Mouse (Mus musculus) megakaryocyte, embryonic 14.5 days (primary cell): ENCODE data around the gene Mss51. TPM values are rescaled to one million over a fixed set of nuclear protein-coding genes. Genes with fewer than 3 reads are reported as not detected.

Experiments used
- H3K27me3 ChIP-seq: replicated peaks from 2 replicates; pipeline ENCODE3; 2012; ENCODE audit warnings: inconsistent platforms
- H3K36me3 ChIP-seq: replicated peaks from 2 replicates; pipeline ENCODE3; 2012; ENCODE audit warnings: low read length, inconsistent platforms, mixed read lengths
- H3K4me1 ChIP-seq: 2 replicates; pipeline ENCODE4 v1.6.1; 2012; ENCODE audit warnings: inconsistent platforms
- H3K4me3 ChIP-seq: replicated peaks from 2 replicates; pipeline ENCODE3; 2012; ENCODE audit warnings: moderate library complexity, mild to moderate bottlenecking, inconsistent platforms
- H3K9me3 ChIP-seq: 2 replicates; pipeline ENCODE4 v1.6.1; 2012; ENCODE audit warnings: inconsistent platforms
- FLI1 ChIP-seq: IDR thresholded peaks from 2 replicates; pipeline ENCODE4 v1.6.1; 2012; ENCODE audit warnings: low read length, inconsistent platforms, mixed read lengths
- GATA1 ChIP-seq: IDR thresholded peaks from 3 replicates; pipeline ENCODE4 v1.6.1; 2012; ENCODE audit warnings: mixed read lengths, low read length, inconsistent platforms, borderline replicate concordance
- polyA plus RNA-seq: library from polyadenylated mRNA; stranded (reverse); fragments of >175 nt; gene quantifications from 2 replicates; pipeline ENCODE4 v1.2.3, GENCODE M21; 2012; ENCODE audit warnings: low replicate concordance; ENCODE audit not compliant: insufficient read depth

The Mss51 gene
- polyA plus RNA-seq, result not detected in 2 replicates

DNA sequence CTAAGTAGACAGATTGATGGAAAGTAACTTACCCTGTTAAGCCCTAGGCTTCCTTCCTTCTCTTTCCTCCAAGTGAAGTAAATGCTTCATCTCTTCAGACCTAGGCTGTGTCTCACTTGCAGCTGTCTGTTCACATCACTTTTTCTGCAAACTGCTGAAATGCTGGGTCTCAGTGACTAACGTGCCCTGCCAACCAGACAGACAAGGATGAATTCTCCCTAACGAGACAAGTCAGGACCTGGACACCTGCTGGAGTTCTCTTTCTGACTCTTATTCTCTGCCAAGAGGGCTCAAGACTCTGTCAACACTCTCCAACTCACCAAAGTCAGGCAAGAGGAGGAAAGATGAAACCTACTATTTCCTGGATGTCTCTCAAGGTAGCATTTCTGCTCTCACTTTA is at the start of gene Mss51:
Gene Mss51 (minus strand): TSS at position 299 of the 400 bp plus-strand sequence.
- Histone ChIP-seq H3K27me3 (no peaks in the 10 kb centered on the region), H3K4me3 (no peak within 1 kb of the TSS), H3K9me3 (no peaks in the 10 kb centered on the region), H3K4me1 (no peaks in the 10 kb centered on the region; the same call in 1 of the 2 replicates), H3K36me3 (peaks cover 79% of the 10 kb centered on the region)
- TF ChIP-seq FLI1, result no peak
- TF ChIP-seq GATA1, result no peak

- peak within 1 kb of the TSS; percentile 93 for H3K4me3 ChIP-seq
- no peaks in the 10 kb centered on the region for H3K27me3 ChIP-seq
- H3K4me1 ChIP-seq, result peaks cover 33% of the 10 kb centered on the region; the same call in 1 of the 2 replicates
- H3K36me3 ChIP-seq, result peaks cover 38% of the 10 kb centered on the region
- no peaks in the 10 kb centered on the region for H3K9me3 ChIP-seq
- TF ChIP-seq FLI1 (no peak), GATA1 (no peak)
These were observed 49.7 kb upstream of the Mss51 start, which contains the start of gene Ppp3cb for GRCm38 (mm10) chr14:20546415-20546814. TSS of gene Ppp3cb (minus strand) at chr14:20546573.

- peaks cover 32% of the 10 kb centered on the region for H3K36me3 ChIP-seq
- H3K27me3 ChIP-seq, result no peaks in the 10 kb centered on the region
- H3K4me1 ChIP-seq, result peaks cover 38% of the 10 kb centered on the region; the same call in 1 of the 2 replicates
- no peak for TF ChIP-seq GATA1
- no peak for TF ChIP-seq FLI1
- peak overlapping the region; percentile 93 for H3K4me3 ChIP-seq
- no peaks in the 10 kb centered on the region for H3K9me3 ChIP-seq
These were observed 49.0 kb upstream of the Mss51 start for GRCm38 (mm10) chr14:20545529-20546331.

DNA sequence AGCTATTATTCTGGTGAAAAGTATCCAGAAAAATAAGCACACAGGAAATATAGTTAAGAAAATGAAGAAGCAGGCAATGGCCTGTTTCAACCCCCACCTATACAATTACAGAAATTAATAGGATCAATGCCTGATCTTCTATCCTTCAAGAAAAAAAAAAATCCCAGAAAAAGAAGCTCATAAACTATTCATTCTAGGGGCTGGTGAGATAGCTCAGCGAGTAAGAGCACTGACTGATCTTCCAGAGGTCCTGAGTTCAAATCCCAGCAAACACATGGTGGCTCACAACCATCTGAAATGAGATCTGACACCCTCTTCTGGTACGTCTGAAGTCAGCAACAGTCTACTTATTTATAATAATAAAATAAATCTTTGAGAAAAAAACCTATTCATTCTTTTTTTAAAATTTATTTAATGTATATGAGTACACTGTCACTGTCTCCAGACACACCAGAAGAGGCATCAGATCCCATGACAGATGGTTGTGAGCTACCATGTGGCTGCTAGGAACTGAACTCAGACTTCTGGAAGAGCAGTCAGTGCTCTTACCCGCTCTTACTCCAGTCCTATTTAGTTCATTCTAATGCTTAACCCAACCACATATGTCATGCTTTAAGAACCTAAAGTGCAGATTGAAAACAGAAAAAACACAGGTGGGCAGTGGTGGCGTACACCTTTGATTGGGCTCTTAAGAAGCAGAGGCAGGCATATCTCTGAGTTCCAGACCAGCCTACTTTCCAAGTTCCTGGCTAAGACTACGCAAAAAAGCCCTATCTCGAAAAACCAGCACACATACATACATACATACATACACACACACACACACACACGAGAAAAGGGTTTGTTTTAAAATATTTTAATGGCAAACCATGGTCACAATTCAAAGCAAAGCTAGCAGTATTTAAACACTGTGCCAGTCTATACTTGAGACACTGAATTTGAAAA is 48.0 kb upstream of the Mss51 start:
- Histone ChIP-seq H3K27me3 (no peaks in the 10 kb centered on the region), H3K4me3 (peak overlapping the region; percentile 93), H3K36me3 (peaks cover 23% of the 10 kb centered on the region), H3K9me3 (no peaks in the 10 kb centered on the region), H3K4me1 (peaks cover 42% of the 10 kb centered on the region; the same call in 1 of the 2 replicates)
- TF ChIP-seq GATA1, result no peak
- no peak for TF ChIP-seq FLI1

GRCm38 (mm10) chr14:20529643-20530042 is 32.9 kb upstream of the Mss51 start:
- Histone ChIP-seq H3K27me3 (no peaks in the 10 kb centered on the region), H3K36me3 (peaks cover 33% of the 10 kb centered on the region), H3K4me3 (no peak overlapping the region), H3K4me1 (peaks cover 2% of the 10 kb centered on the region; the same call in 1 of the 2 replicates), H3K9me3 (no peaks in the 10 kb centered on the region)
- TF ChIP-seq GATA1, result no peak
- no peak for TF ChIP-seq FLI1

DNA sequence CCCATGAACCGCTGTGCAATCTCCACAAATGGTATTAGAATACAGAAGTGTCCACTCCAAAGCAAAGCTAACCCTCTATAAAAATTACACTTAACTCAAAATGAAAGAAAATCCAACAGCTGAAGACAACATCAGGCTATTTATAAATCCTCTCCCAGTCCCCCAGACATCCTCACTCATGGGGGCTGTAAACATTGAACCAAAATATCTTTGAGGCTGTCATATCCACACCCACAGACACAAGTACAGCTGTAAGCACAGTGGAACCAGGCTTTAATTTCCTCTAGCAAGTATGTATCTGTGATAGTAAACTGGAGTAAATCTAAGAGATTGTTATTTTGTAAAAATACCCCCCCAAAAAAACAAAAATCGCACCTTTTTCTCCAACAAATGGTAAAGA is 23.5 kb upstream of the Mss51 start:
- Histone ChIP-seq H3K36me3 (peaks cover 78% of the 10 kb centered on the region), H3K27me3 (no peaks in the 10 kb centered on the region), H3K4me3 (no peak overlapping the region), H3K9me3 (no peaks in the 10 kb centered on the region), H3K4me1 (no peaks in the 10 kb centered on the region)
- no peak for TF ChIP-seq FLI1
- no peak for TF ChIP-seq GATA1

- Histone ChIP-seq H3K4me3 (peak overlapping the region; percentile 21), H3K27me3 (no peaks in the 10 kb centered on the region), H3K36me3 (peaks cover 51% of the 10 kb centered on the region), H3K4me1 (peaks cover 4% of the 10 kb centered on the region; the same call in 1 of the 2 replicates), H3K9me3 (no peaks in the 10 kb centered on the region)
- TF ChIP-seq GATA1 (no peak), FLI1 (no peak)
These were observed 11.7 kb upstream of the Mss51 start for GRCm38 (mm10) chr14:20508424-20508823.

DNA sequence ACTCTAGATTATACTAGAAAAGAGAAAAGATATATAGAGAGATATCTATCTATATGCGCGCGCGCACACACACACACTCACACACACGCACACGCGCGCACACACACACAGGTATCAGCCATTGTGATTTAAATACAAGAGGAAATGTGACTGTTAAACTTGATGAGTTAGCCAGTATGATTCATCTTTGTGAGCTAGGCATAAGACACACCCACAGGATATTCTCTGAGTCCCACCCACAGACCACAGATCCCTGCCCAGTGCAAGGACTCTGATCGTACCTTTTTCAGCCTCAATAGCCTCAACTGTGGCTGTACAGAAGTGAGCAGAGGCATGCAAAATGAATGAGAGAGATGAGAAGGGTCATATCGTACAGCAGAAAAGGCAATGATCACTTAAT is 6.3 kb upstream of the Mss51 start:
- Histone ChIP-seq H3K4me3 (no peak overlapping the region), H3K9me3 (no peaks in the 10 kb centered on the region), H3K36me3 (peaks cover 44% of the 10 kb centered on the region), H3K27me3 (no peaks in the 10 kb centered on the region), H3K4me1 (peaks cover 9% of the 10 kb centered on the region)
- TF ChIP-seq GATA1 (no peak), FLI1 (no peak)

GRCm38 (mm10) chr14:20499982-20500381 is 3.3 kb upstream of the Mss51 start:
- Histone ChIP-seq H3K9me3 (no peaks in the 10 kb centered on the region), H3K4me1 (peaks cover 9% of the 10 kb centered on the region), H3K27me3 (no peaks in the 10 kb centered on the region), H3K4me3 (no peak overlapping the region), H3K36me3 (peaks cover 55% of the 10 kb centered on the region)
- TF ChIP-seq GATA1 (no peak), FLI1 (no peak)
